Mouse (Mus musculus) cortical plate, adult 2 months (tissue): ENCODE measurements around the gene Elp5.

Experiments
- CTCF ChIP-seq: fragments of 200-500 bp; IDR thresholded peaks from 2 replicates; pipeline ENCODE4 v1.5.1; 2011; ENCODE audit warnings: mild to moderate bottlenecking, control low read depth, low read length; ENCODE audit not compliant: insufficient read depth; ENCODE audit errors: extremely low read depth
- POLR2A ChIP-seq: fragments of 200-500 bp; IDR thresholded peaks from 2 replicates; pipeline ENCODE4 v1.6.1; 2011; ENCODE audit warnings: mild to moderate bottlenecking, low read length, control low read depth; ENCODE audit not compliant: insufficient read depth; ENCODE audit errors: extremely low read depth

GRCm38 (mm10) chr11:70021264-70022132 is 39.2 kb upstream of the Elp5 start:
- no peak for TF ChIP-seq CTCF
- TF ChIP-seq POLR2A: no peak
